17 mouse cellular contexts compared by ENCODE assay signal in the genomic region with DNA sequence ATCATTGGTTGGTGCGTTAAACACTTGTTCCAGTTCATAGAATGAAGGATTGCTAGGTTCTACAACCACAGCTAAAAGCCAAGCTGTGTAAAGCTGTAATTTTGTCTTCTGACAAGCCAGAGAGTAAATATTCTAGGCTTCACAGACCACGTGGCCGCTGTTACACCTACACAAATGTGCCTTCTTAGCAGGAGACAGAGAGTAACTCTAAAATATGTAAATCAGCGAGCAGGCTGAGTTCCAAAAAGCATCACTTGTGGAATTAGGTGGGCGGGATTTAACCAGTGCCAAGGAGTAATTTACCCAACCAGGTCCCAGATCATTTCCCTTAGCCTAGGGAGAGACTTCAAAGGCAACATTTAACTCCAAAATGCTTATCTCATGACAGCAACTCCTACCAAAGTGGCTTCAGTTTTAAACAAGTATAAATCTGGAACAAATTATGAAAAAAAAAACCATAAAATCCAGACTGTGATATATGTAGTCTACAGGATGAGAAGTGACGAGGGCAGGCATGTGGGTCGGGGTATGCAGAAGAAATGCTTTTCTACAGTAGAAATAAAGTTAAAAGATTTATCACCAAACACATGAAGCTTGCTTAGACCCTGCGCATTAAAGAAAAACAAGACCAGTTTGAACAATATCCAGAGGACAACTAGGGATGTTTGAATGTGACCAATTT. TPM values are rescaled to one million over a fixed set of nuclear protein-coding genes. Genes with fewer than 3 reads are reported as not detected.
DNase-seq lines count a peak whose midpoint lies in the region; ATAC-seq and TF ChIP-seq lines count a peak whose summit lies in the region.
"Had no signal": no experiment of that assay in that cellular context is flagged by ENCODE, and none has a peak within 500 bp of the region (broad histone marks: within the 10 kb centered on the region; RNA-seq: fewer than 3 reads in every experiment).

No protein-coding gene starts in this region.

- TF ChIP-seq EP300 in CH12.LX (IDR thresholded peaks at IDR 0.05; ENCODE audit: low read length), result no peak

- no peaks in the 10 kb centered on the region for H3K79me2 ChIP-seq in CH12.LX (replicated peaks; ENCODE audit: control insufficient read depth, extremely low read depth, insufficient read depth, poor library complexity, severe bottlenecking)

- no peak overlapping the region for H3K4me2 ChIP-seq in embryonic facial prominence, embryonic 13.5 days
- peak overlapping the region; percentile 34 for H3K4me2 ChIP-seq in CH12.LX (ENCODE audit: insufficient read depth, low read depth, poor library complexity, severe bottlenecking)
- H3K4me2 ChIP-seq in kidney, embryonic 15.5 days, result no peak overlapping the region
- H3K4me2 ChIP-seq: forebrain, embryonic 12.5 days; hindbrain, embryonic 14.5 days; limb, embryonic 13.5 days had no signal

- 44% methylated on average over 8 of the region's 8 CpGs for WGBS in embryonic facial prominence, embryonic 13.5 days
- 69% methylated on average over 8 of the region's 8 CpGs for WGBS in embryonic facial prominence, embryonic 10.5 days
- WGBS in kidney, embryonic 15.5 days, result 43% methylated on average over 8 of the region's 8 CpGs

- no peak for ATAC-seq in embryonic facial prominence, embryonic 13.5 days (ENCODE audit: insufficient number of reproducible peaks, insufficient read depth, low FRiP score, low TSS enrichment, low read depth)
- peak; percentile 47; the same call in 1 of the 2 replicates for ATAC-seq in kidney, embryonic 15.5 days (replicated peaks; ENCODE audit: low FRiP score)
- ATAC-seq: Patski had no signal

- intact Hi-C loops in left cerebral cortex, postnatal 25 days (cut with DNase I), result no loop called here

- dilution Hi-C loops in CH12.LX (cut with MboI; ENCODE audit: extremely low pct_ligation_motif_present, extremely low pct_unique_long_range_greater_than_20kb, low sequenced_read_pairs), result no loop called here

- no peak for TF ChIP-seq CTCF in CH12.LX (conservative IDR thresholded peaks at IDR 0.05 in 1 of 2, IDR thresholded peaks at IDR 0.05 in 1 of 2; ENCODE audit: low read depth in 2 of 2, low read length in 2 of 2)

- no peak for TF ChIP-seq RAD21 in CH12.LX (IDR thresholded peaks at IDR 0.05; ENCODE audit: low read depth, low read length)

- no peak for DNase-seq in embryonic facial prominence, embryonic 10.5 days (ENCODE audit: low spot score)
- DNase-seq in CH12.LX (ENCODE audit: extremely low read depth), result no peak
- peak; percentile 68 to 89 for DNase-seq in left cerebral cortex, postnatal 25 days (ENCODE audit: low spot score in 2 of 2)
- DNase-seq in retina, embryonic 14.5 days (ENCODE audit: low spot score), result no peak
- no peak for DNase-seq in thymus, postnatal 0 days (ENCODE audit: low spot score)
- DNase-seq in urinary bladder, adult 2 months (ENCODE audit: low spot score), result no peak
- DNase-seq: adrenal gland, postnatal 25 days; heart, adult 18-20 months; lung, postnatal 36 days; thymus, postnatal 14 days had no signal

- H3K27ac ChIP-seq in embryonic facial prominence, embryonic 13.5 days, result peak overlapping the region; percentile 5; the same call in 1 of the 2 replicates
- H3K27ac ChIP-seq in embryonic facial prominence, embryonic 10.5 days (replicated peaks), result no peak overlapping the region
- H3K27ac ChIP-seq in CH12.LX (ENCODE audit: insufficient read depth, low read depth), result no peak overlapping the region
- H3K27ac ChIP-seq in kidney, embryonic 15.5 days, result no peak overlapping the region
- H3K27ac ChIP-seq: forebrain, embryonic 12.5 days; hindbrain, embryonic 14.5 days; limb, embryonic 13.5 days had no signal

- H3K36me3 ChIP-seq in embryonic facial prominence, embryonic 13.5 days, result no peaks in the 10 kb centered on the region
- H3K36me3 ChIP-seq in embryonic facial prominence, embryonic 10.5 days (replicated peaks), result no peaks in the 10 kb centered on the region
- H3K36me3 ChIP-seq in CH12.LX (replicated peaks in 1 of 2; ENCODE audit: control insufficient read depth in 1 of 2, insufficient read depth in 1 of 2, low read length in 1 of 2), result no peaks in the 10 kb centered on the region
- H3K36me3 ChIP-seq in kidney, embryonic 15.5 days, result no peaks in the 10 kb centered on the region
- H3K36me3 ChIP-seq: forebrain, embryonic 12.5 days; limb, embryonic 13.5 days had no signal

- peaks cover 18% of the 10 kb centered on the region for H3K4me1 ChIP-seq in embryonic facial prominence, embryonic 13.5 days
- peaks cover 24% of the 10 kb centered on the region for H3K4me1 ChIP-seq in embryonic facial prominence, embryonic 10.5 days
- peaks cover 3 to 49% of the 10 kb centered on the region in 2 experiments; a peak in 3 of 4 replicates for H3K4me1 ChIP-seq in CH12.LX (ENCODE audit: control insufficient read depth in 1 of 2, insufficient read depth in 2 of 2)
- H3K4me1 ChIP-seq in kidney, embryonic 15.5 days, result peaks cover 14% of the 10 kb centered on the region

- H3K9ac ChIP-seq in embryonic facial prominence, embryonic 13.5 days, result no peak overlapping the region
- peak overlapping the region; percentile 40; the same call in 1 of the 2 replicates for H3K9ac ChIP-seq in CH12.LX (ENCODE audit: insufficient read depth, low read depth)
- H3K9ac ChIP-seq in kidney, embryonic 15.5 days, result no peak overlapping the region
- H3K9ac ChIP-seq: forebrain, embryonic 12.5 days; hindbrain, embryonic 14.5 days; limb, embryonic 13.5 days had no signal

- in situ Hi-C loops in CH12.LX (cut with MboI; ENCODE audit: low pct_ligation_motif_present, low pct_unique_long_range_greater_than_20kb, low sequenced_read_pairs), result no loop called here

- H3K9me3 ChIP-seq in embryonic facial prominence, embryonic 13.5 days, result no peaks in the 10 kb centered on the region
- no peaks in the 10 kb centered on the region for H3K9me3 ChIP-seq in embryonic facial prominence, embryonic 10.5 days
- H3K9me3 ChIP-seq in CH12.LX (replicated peaks; ENCODE audit: low read length), result no peaks in the 10 kb centered on the region
- no peaks in the 10 kb centered on the region for H3K9me3 ChIP-seq in kidney, embryonic 15.5 days (replicated peaks)
- H3K9me3 ChIP-seq: forebrain, embryonic 12.5 days; limb, embryonic 13.5 days had no signal

- no peak overlapping the region for H3K4me3 ChIP-seq in embryonic facial prominence, embryonic 13.5 days
- H3K4me3 ChIP-seq in embryonic facial prominence, embryonic 10.5 days, result no peak overlapping the region
- no peak overlapping the region for H3K4me3 ChIP-seq in CH12.LX (replicated peaks in 1 of 3; ENCODE audit: low read depth in 2 of 3, low read length in 2 of 3, poor library complexity in 1 of 3)
- no peak overlapping the region for H3K4me3 ChIP-seq in kidney, embryonic 15.5 days (replicated peaks)
- H3K4me3 ChIP-seq: forebrain, embryonic 12.5 days; limb, embryonic 13.5 days; myocyte had no signal

- H3K27me3 ChIP-seq in embryonic facial prominence, embryonic 13.5 days, result no peaks in the 10 kb centered on the region
- H3K27me3 ChIP-seq in embryonic facial prominence, embryonic 10.5 days (replicated peaks; ENCODE audit: low read depth, poor library complexity, severe bottlenecking), result no peaks in the 10 kb centered on the region
- H3K27me3 ChIP-seq in CH12.LX (replicated peaks), result no peaks in the 10 kb centered on the region
- no peaks in the 10 kb centered on the region for H3K27me3 ChIP-seq in kidney, embryonic 15.5 days
- H3K27me3 ChIP-seq: forebrain, embryonic 12.5 days; limb, embryonic 13.5 days; Patski had no signal

- TF ChIP-seq POLR2A in CH12.LX (IDR thresholded peaks at IDR 0.05; ENCODE audit: low read depth, low read length), result no peak

TF ChIP-seq in CH12.LX, 34 proteins besides CTCF, POLR2A, EP300 and RAD21:
- TF ChIP-seq NELFE (IDR thresholded peaks at IDR 0.05; ENCODE audit: low read depth, low read length) (0 out of 2 replicates have a peak, but pooled peaks have one; percentile 18), E2F4 (IDR thresholded peaks at IDR 0.05; ENCODE audit: insufficient replicate concordance, low read depth, low read length) (no peak), MAX (IDR thresholded peaks at IDR 0.05; ENCODE audit: low read length) (peak; percentile 95), BHLHE40 (IDR thresholded peaks at IDR 0.05; ENCODE audit: low read depth, low read length) (0 out of 2 replicates have a peak, but pooled peaks have one; percentile 26), PAX5 (IDR thresholded peaks at IDR 0.05; ENCODE audit: low read length) (no peak), JUND (conservative IDR thresholded peaks at IDR 0.05; ENCODE audit: low read depth, low read length) (no peak), USF2 (conservative IDR thresholded peaks at IDR 0.05; ENCODE audit: low read depth, low read length) (peak; percentile 55; the same call in 1 of the 2 replicates), SMC3 (IDR thresholded peaks at IDR 0.05; ENCODE audit: low read depth, low read length) (no peak), MYC (IDR thresholded peaks at IDR 0.05; ENCODE audit: low read depth, low read length) (peak; percentile 90), USF1 (IDR thresholded peaks at IDR 0.05; ENCODE audit: low read depth, low read length) (peak; percentile 61)

RNA-seq across cellular contexts. Expression of a gene that starts 35.1 kb away (rescaled TPM):
- 9.4 and 10.3 TPM in 2 replicates for polyA plus RNA-seq in embryonic facial prominence, embryonic 13.5 days (2015; fragmentation: Nextera tagmentation; extraction: Ambion mirVana)
- 8.0 and 8.1 TPM in 2 replicates for polyA plus RNA-seq in embryonic facial prominence, embryonic 10.5 days (2016; fragmentation: Nextera tagmentation; extraction: Ambion mirVana)
- total RNA-seq in CH12.LX (2012; rRNA removed), result 8.9 and 9.7 TPM in 2 replicates
- total RNA-seq in CH12.LX (2014; rRNA removed), result 9.1 and 9.6 TPM in 2 replicates
- polyA plus RNA-seq in CH12.LX (2012; ENCODE audit: insufficient read length, low read depth), result 7.5 and 7.9 TPM in 2 replicates
- 10.1 and 10.2 TPM in 2 replicates for polyA plus RNA-seq in kidney, embryonic 15.5 days (2015; fragmentation: Nextera tagmentation; extraction: Ambion mirVana)
- total RNA-seq in left cerebral cortex, postnatal 25 days (2021), result 10 to 100 TPM; 12.7 to 13.2 TPM
- polyA plus RNA-seq in thymus, postnatal 0 days (2015; fragmentation: Nextera tagmentation; extraction: Ambion mirVana), result 24.3 and 29.7 TPM in 2 replicates
- 5.6 and 7.2 TPM in 2 replicates for polyA plus RNA-seq in urinary bladder, adult 2 months (2012; rRNA removed)

Comparison
In these comparisons a context has a peak if more than half of its experiments do, and no peak if none do; other contexts are left out.
1. DNase-seq: peak in left cerebral cortex, postnatal 25 days (2 of 2); none in embryonic facial prominence, embryonic 10.5 days (single experiment), CH12.LX (single experiment), retina, embryonic 14.5 days (single experiment), thymus, postnatal 0 days (single experiment) and urinary bladder, adult 2 months (single experiment).